Mouse (Mus musculus): ENCODE measurements at regions not wholly inside any gene's neighbourhood (a gene's known extent, or its start where the extent isn't known, plus 50 kb on each side); places are given as distances from the start of the nearest gene placed in this dataset.

DNA sequence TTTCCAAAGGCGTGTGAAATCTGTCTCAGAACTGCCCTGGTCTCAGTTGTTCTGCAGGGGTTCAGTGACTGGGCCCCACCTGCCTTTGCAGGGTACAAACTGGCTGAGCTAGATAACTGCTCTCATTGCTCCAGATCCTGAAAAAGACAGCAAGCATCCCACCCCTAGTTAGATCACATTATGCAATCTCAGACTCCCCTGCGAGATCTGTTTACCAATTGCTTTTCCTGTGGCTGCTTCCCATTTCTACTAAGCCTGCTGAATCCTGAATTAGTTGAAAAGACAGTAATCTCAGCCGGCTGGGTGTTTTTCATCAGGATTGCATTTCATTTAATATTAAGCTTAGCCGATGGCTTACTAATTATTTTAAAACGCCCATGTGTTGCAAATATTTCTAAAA, 531.2 kb upstream of the Gm19410 start:
- DNase-seq (ENCODE audit: low spot score in 2 of 2), result peak in 1 of 2 experiments; percentile 69

DNA sequence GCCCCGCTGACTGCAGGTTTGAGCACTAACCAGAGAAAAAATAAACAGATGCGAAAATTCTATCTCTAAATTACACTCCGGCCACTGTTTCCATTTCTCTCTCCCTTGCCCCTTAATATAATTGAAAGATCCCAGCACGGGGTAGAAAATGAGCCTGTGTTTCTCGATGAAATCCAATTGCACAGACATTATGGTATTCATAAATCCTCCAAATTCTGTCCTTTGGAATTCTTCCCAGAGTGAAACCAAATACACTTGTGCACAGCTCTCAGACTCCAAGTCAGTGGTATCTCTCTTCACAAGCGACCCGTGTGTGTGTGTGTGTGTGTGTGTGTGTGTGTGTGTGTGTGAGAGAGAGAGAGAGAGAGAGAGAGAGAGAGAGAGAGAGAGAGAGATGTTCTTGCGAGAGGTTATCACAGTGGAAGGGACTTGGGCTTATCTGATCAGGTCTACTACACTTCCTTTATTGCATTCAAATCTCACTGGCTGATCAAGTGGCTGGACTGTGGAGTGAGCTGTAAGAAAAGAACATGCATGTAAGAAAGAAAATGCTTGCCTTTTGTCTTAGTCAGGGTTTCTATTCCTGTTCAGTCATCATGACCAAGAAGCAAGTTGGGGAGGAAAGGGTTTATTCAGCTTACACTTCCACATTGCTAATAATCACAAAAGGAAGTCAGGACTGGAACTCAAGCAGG, 529.6 kb upstream of the Gm19410 start:
- no peak for DNase-seq (ENCODE audit: low spot score in 2 of 2)

DNA sequence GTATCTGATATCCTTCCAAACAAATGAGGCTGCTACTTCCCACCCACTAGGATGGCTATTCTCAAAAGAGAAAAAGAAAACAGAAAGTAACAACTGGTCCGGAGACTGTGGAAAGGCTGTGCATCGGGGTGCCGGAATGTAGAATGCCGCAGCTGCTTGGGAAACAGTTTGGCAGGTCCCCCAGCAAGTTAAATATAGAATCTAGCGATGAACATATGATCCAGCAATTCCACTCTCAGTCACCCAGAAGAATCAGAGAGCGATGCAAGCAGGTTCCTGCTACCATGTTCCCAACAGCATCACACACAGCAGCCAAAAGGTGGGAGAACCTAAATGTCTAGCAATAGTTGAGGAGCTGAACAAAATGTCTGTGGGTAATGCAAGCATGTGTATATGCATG, 528.3 kb upstream of the Gm19410 start:
- DNase-seq (ENCODE audit: low spot score in 2 of 2), result peak; percentile 26 to 51

DNA sequence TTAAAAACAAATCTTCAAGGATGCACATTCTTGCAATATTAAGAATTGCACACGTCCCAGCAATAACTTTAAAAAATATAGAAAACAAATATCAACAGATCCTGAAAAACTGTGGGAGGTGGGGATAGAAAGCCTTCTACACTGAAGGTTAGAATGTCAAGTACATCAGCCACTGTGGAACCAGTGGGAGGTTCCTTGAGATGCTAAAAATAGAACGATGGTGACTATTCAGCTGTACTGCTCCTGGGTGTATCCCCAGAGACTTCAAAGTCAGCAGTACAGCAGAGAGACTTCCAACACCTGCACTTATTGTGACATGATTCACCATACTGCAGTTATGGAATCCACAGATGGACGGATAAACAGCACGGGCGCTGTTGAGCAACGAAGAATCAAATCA, 524.7 kb upstream of the Gm19410 start:
- DNase-seq (ENCODE audit: low spot score in 2 of 2), result peak in 1 of 2 experiments; percentile 45

DNA sequence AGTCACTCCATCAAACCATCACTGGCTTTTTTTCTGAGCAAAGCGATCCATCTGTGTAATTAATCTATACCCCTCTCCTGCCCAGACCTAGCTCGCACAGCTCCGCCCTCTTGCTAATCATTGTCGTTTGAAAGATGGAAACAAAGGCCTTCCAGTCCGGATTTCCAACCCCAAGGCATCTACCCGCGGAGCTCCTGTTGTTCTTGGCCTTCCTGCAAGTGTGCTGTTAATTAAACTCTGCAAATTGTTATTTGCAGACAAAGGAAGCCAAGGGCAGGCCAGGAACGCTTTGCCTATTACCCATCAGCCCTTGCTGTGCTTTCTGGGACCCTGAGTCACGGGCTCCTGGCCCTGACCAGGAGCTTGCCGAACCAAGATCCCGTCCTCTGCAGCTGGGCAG, 522.0 kb upstream of the Gm19410 start:
- no peak for DNase-seq (ENCODE audit: low spot score in 2 of 2)

DNA sequence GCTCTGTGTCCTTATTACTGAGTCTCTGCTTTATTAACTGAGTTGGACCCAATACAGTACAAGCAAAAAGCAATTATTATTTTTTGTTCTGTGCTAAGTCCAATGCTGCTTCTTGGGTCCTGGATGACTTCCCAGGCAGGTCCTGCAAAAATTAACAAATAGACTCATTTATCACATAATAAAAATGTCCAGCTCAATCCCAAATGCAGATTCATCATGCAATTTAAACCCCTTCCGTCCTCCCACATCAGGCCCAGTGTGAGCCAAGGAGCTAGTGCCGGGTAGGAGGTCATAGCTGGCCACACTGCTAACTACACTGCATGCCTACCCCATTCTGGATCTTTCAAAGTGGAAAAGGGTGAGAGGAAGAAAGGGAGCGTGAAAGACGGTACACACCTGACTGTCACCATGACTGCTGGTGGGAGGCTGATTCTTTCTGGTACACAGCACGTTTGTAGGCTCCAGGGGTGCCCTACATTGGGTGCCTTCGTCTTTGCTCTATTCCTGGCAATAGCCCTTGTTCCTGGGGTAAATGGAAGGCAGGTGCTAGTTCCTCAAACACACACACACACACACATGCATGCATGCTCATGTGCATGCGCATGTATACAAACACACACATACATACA, 515.7 kb upstream of the Gm19410 start:
- DNase-seq (ENCODE audit: low spot score in 2 of 2), result no peak

DNA sequence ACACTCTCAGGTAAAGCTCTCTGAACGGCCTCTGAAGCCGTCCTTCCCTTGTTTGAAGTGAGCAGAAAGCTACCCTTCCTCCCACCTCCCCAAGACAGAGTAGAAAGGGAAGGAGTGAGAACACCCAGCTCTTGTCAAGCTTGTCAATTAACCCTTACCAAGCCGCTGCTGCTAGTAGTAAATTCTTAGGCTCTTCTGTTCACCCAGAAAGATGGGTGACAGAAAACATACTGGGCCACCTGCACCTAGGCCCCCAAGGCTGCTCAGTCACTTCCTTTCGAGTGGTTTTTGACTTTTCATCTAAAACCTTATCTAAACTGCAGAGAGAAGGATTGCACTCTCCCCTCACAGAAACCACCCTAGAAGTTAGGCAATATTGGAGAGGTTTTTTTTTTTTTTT, 514.9 kb upstream of the Gm19410 start:
- DNase-seq (ENCODE audit: low spot score in 2 of 2), result no peak

DNA sequence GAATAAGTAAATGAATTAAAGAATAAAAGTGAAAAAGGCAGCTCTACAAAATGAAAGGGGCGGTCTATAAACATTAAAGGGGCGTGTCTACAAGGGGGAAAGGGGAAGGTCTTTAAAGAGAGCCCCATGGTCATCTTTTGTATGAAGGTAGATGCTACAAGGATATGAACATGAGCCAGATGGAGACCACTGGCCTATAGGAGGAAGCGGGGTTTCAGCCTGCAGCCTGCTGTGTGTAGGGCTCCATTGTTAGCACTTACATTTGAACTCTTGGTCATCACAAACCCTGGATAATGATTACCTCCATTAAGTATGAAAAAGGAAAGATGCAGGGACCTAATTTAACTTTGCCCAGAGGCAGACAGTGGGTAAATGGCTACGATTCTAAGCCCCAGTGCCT, 511.6 kb upstream of the Gm19410 start:
- no peak for DNase-seq (ENCODE audit: low spot score in 2 of 2)

DNA sequence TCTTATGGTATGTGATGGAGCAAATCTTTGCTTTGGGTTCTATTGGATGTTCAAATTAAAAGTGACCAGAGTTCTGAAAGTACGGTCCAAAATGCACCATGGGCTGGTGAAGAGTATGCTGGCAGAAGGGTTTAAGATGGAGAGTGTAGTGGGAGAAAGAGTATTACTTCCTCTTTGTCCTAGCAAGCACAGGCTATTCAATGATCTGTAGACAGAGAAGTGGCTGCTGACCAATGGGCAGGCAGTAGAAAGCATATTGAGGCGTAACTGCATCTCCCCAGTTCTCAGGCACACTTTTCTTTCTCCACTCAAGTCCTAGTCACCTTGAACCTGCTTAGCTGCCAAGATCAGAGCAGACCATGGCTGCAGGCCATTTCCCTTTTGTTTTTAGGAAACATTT, 510.3 kb upstream of the Gm19410 start:
- DNase-seq (ENCODE audit: low spot score in 2 of 2), result no peak

DNA sequence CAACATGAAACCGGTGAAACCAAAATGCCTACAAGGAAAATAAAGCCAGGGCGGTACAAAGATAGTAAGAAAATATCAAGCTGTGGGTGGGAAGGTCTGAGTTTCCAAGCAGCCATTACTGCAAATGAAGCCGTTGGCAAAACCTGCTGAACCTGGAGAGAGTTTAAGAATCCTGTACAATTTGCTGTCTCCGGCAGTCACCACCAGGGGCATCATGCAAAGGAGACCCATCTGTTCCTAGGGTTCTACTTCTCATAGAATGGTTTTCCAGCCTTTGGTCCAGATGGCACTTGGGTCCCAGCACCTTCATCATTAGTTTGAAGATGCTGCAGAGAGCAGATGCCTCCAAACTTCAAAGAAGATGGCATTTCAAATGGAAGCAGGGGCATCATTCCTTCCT, 508.6 kb upstream of the Gm19410 start:
- DNase-seq (ENCODE audit: low spot score in 2 of 2), result peak in 1 of 2 experiments; percentile 12

DNA sequence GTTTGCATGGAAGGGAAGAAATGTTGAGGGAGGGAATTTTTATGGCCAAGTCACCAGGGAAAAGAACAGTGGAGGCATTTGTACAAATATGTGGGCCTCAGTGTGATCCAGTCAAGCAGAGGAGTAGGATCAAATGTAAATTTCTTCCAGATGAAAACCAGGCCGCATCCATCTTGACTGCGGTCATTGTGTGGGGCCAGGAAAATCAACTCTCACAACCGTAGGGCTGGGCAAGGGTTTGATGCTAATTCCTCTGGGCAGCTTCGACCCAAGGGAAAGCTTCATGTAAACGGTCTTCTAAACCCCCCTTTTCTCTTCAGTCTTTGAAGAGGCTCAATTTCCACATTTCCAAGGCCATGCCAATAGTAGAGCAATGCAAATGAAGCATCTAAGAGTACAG, 497.4 kb upstream of the Gm19410 start:
- DNase-seq (ENCODE audit: low spot score in 2 of 2), result no peak

DNA sequence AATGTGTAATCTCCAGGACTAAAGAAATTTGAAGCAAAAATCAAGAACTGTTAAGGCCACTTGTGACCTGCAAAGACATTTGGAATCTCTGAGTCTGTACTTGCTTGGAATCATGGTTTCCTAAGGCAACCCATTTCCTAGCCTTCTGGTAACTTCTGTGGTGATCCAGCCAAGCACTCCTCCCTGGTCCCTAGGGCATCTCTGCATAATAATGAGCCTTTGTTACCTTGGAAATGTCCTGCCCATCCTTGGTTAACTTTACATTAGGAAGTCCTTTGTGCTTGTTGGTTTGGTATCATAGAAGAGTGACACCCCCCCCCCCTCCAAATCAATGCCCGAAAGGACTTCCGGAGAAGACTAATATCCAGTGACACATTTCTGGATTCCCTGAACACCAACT, 496.6 kb upstream of the Gm19410 start:
- DNase-seq (ENCODE audit: low spot score in 2 of 2), result no peak

DNA sequence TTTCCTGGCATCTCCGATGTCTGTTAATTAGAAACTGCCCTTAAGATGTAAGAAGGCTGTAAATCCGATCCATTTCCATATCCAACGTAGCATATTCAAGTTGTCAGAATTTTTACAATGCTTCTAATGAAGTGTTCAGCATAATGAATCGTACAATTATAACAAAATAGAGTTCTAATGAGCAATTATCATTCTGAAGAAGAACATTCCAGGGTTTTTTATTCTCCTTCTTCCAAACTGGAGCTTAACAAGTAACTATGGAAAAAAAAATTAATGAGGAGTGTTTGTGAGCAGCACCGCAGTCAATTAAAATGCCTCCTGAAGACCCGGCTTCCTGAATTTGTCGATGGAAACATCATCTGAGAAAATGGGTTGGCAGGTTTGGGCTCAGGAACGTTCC, 489.6 kb upstream of the Gm19410 start:
- DNase-seq (ENCODE audit: low spot score in 2 of 2), result no peak

DNA sequence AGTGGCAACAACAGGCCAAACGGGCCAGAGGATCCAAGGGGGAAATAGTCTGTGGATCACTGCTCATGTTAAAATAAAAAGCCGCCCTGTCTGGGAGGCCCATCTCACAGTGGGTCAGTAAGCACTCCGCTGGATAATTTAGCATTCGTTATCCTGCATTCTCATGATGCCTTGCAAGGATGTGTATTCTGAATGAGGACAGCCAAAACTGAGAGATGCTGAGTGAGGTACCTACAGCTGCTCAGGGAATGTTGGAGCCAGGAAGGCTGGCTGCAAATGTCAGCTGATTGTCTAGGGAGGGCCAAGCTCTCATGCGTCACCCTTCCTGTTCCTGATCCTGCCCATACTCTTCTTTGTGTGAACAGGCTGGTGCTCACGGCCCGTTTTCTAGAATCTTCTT, 489.1 kb upstream of the Gm19410 start:
- no peak for DNase-seq (ENCODE audit: low spot score in 2 of 2)

DNA sequence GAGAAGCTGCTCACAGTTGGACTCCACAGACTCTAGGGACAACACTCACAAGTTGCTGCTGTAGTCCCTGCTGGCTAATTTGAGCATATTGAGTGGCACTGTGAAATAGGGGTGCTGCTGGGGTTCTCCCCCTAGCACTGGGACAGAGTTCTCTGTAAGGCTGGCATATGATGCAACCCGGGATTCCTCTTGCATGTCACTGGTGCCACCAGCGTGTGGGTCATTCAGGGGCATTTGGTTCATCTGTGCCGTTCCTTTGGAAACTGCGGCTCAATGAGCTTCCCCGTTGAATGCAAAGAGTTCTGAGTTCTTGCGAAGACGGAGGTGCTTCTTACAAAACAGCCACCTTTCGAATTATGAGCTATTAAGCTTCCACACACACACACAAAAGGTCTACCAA, 486.6 kb upstream of the Gm19410 start:
- DNase-seq (ENCODE audit: low spot score in 2 of 2), result no peak

DNA sequence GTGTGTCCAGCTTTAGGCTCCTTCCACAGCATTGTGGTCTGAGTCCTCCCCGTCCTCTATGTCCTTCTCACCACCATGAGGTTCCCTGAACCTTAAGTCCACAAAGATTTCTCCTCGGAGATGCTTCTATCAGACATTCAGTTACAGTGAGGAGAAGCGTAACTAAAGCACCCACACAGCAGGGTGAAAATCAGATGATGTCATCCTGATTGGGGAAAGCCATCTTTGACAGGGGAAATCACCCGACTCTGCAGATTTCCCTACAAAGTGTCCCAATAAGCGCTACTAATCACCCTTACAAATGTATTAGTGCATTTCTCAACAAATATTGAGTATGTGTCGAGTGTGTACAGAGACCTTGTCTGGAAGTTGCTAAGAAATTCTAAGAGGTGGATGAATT, 484.8 kb upstream of the Gm19410 start:
- DNase-seq (ENCODE audit: low spot score in 2 of 2), result no peak

DNA sequence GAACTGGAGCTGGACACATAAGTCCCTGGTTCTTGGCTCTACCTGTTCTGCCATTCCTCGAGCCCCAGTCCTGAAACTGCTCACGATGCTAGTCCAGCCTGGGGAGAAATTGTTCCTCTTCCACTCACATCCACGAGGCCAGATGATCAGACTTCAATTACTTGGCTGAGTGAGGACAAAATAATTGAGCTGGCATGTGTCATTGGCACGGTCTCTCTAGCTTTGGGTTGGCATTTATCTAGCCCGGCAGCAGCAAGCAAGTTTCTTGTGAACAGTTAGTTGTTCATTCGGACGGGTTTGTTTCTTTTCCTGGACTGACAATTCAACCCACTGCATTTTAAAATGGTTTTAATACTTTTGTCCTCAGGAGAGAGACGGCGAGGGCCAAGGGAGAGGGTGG, 482.2 kb upstream of the Gm19410 start:
- peak; percentile 34 to 64 for DNase-seq (ENCODE audit: low spot score in 2 of 2)

DNA sequence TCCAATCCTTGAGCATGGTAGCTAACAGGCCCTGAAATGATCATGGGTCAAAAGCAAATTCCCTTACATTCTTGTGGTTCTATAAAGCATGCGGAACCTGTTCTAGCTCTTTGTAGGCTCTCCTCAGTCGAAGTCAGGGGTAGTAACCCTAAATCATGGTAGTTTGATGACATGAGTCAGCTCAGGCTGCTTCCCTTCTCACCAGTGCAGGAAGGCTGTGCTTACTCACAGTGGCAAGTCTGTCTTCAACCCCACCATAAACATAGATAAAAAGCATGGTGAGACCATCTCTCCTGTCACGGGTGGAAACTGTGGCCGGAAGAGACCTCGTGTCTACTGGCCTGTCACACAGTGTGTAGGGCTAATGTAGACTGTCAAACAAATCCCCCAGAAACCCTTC, 476.6 kb upstream of the Gm19410 start:
- no peak for DNase-seq (ENCODE audit: low spot score in 2 of 2)

DNA sequence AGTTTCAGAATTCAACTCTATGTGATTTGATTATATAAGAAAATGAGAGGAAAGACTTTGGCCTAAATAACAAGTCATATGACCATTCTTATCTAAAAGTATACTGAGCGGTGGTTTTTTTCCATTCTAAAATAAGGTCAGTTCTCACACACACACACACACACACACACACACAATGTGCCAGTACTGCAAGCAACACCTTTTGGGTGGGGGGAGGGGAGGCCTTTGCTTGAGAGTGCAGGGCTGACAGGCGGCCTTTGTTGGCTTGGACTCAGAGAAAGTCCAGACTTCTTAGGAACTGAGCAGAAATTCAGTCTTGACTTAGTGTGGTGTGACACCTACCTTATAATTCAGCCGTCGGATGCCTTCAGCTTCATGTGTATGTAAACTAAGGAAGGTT, 475.6 kb upstream of the Gm19410 start:
- no peak for DNase-seq (ENCODE audit: low spot score in 2 of 2)

DNA sequence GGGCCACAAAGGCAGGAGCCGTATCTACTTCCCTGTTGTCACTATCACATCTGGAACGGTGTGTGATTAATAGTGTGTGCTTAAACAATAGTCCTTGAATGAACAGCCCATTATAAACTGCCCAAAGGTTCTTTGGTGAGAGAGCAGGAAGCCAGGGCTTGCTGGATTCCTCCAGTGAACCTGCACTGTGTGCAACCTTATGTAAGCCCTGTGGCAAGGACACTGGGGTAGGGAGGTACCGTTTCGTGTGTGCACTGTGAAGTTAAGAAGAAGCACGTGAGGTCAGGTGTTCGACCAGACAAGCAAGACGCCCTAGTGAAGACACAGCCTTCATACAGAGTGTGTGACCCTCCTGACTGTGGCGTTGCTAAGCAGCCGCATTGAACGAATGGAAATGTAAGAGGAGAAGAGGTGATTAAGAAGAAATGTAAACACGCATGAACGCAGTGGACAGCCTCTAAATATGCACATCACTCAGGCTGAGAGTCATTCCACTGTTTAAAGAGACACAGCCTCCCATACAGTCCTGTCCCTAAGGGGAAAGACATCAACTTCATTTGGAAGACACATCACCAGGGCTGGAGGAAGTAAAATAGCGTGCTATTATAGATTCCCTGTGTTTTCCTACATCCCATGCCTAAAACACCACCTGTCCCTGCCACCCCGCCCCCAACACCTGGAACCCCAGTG, 472.0 kb upstream of the Gm19410 start:
- no peak for DNase-seq (ENCODE audit: low spot score in 2 of 2)

DNA sequence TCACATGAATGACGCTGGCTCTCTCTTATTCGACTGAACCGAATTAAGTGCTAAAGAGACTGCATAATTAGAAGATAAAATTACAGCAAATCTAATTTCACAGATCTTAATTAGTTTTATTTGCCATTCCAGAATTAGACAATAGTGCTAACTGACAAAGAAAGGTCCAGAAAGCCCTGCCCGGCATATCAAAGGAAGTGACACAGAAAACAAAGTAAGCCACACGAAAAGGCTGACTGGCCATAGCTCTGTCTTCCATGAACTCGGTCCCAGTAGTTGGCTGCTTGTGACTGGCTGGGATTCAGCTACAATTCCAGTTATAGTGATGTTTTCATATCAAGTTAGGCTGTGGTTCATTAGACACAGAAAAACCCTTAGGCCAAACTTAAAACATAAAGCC, 468.7 kb upstream of the Gm19410 start:
- DNase-seq (ENCODE audit: low spot score in 2 of 2), result no peak

DNA sequence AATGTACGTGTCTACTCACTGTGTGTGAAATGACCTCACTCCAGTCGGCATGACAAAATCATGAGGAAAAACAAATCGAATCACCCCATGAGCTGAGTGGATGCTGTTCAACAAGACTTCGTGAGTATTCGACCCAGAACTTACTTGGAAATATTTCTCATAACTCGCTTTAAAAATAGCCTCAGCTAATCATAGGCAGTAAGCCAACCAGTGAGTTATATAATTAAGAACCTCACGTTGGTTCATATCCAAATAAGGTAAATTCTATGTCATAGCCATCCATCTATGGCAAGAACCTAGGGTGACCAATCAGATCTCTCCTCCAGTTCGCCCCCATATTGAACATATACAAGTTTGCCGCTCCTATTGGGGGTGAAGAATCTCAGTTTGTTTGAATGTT, 466.5 kb upstream of the Gm19410 start:
- no peak for DNase-seq (ENCODE audit: low spot score in 2 of 2)

DNA sequence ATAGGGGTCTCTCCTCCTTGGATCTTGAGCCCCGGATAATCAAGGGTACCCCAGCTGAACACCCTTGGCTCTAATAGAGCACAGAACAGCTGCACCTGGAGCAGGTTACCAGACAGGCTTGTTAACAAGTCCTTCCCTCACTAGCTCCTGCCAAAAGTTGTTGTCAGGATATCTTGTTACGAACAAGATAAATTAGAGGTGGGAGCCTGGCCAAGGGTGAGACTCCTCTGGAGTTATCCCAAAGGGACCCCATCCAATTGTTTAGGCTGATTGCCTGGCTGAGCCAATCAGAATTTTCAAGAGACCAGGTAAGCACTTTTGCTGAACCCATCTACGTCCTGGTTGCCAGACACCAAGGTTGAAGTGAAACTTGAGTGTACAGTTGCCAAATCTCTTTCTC, 465.2 kb upstream of the Gm19410 start:
- no peak for DNase-seq (ENCODE audit: low spot score in 2 of 2)
